Mouse (Mus musculus): ENCODE data around the gene Atp5f1.
"Not testable (repeated sequence)": the region's sequence is repeated elsewhere in the genome, so short reads cannot be mapped to it uniquely, and the experiment has no call there.

The Atp5f1 gene

GRCm38 (mm10) chr3:105928781-105929180 is 31.1 kb downstream of the Atp5f1 start:
- DNase-seq: no peak

GRCm38 (mm10) chr3:105928195-105928569 is 31.7 kb downstream of the Atp5f1 start:
- no peak for DNase-seq

- DNase-seq: no peak
Observed at GRCm38 (mm10) chr3:105927561-105928194, 32.2 kb downstream of the Atp5f1 start.

GRCm38 (mm10) chr3:105924616-105925015 is 35.3 kb downstream of the Atp5f1 start:
- no peak for DNase-seq

- DNase-seq: no peak
Observed at GRCm38 (mm10) chr3:105921959-105922358, 37.9 kb downstream of the Atp5f1 start.

- DNase-seq: not testable (repeated sequence)
Observed at GRCm38 (mm10) chr3:105920743-105921142, 39.2 kb downstream of the Atp5f1 start.

GRCm38 (mm10) chr3:105918355-105918745 is 41.5 kb downstream of the Atp5f1 start:
- DNase-seq: no peak

- DNase-seq: no peak
Observed at GRCm38 (mm10) chr3:105917656-105918354, 42.1 kb downstream of the Atp5f1 start.

- not testable (repeated sequence) for DNase-seq
Observed at GRCm38 (mm10) chr3:105916455-105916854, 43.4 kb downstream of the Atp5f1 start.

GRCm38 (mm10) chr3:105915281-105915680 is 44.6 kb downstream of the Atp5f1 start:
- DNase-seq: no peak

- no peak for DNase-seq
Observed at GRCm38 (mm10) chr3:105913839-105914681, 45.8 kb downstream of the Atp5f1 start.

GRCm38 (mm10) chr3:105912097-105912880 is 47.6 kb downstream of the Atp5f1 start:
- DNase-seq: no peak

- DNase-seq: no peak
Observed at GRCm38 (mm10) chr3:105910519-105911190, 49.2 kb downstream of the Atp5f1 start.

- DNase-seq: no peak
Observed at GRCm38 (mm10) chr3:105908976-105909375, 50.9 kb downstream of the Atp5f1 start.

- DNase-seq: no peak
Observed at GRCm38 (mm10) chr3:105907956-105908655, 51.8 kb downstream of the Atp5f1 start.

GRCm38 (mm10) chr3:105904721-105905120 is 55.2 kb downstream of the Atp5f1 start:
- DNase-seq: no peak

GRCm38 (mm10) chr3:105904213-105904612 is 55.7 kb downstream of the Atp5f1 start:
- no peak for DNase-seq

- no peak for DNase-seq
Observed at GRCm38 (mm10) chr3:105901468-105901867, 58.4 kb downstream of the Atp5f1 start.

GRCm38 (mm10) chr3:105900716-105901115 is 59.2 kb downstream of the Atp5f1 start:
- no peak for DNase-seq

GRCm38 (mm10) chr3:105900266-105900665 is 59.6 kb downstream of the Atp5f1 start:
- no peak for DNase-seq

- DNase-seq: peak; percentile 72
Observed at GRCm38 (mm10) chr3:105899394-105900147, 60.3 kb downstream of the Atp5f1 start.
